Mouse (Mus musculus) Patski (cell line): Measurements from ENCODE around the gene Mgst3. TPM values are rescaled to one million over a fixed set of nuclear protein-coding genes. Genes with fewer than 3 reads are reported as not detected.

Source experiments
- ATAC-seq: fragments of 100-300 bp; one replicate; pipeline ENCODE4 v1.8.0; 2021
- CTCF ChIA-PET: fragments of 350-600 bp; sonication (Branson Sonifier 250); formaldehyde crosslinking; loops from one replicate; lab custom pipeline; 2022; ENCODE audit warnings: inconsistent platforms; lab: Charles Lee
- POLR2A ChIA-PET: fragments of 350-600 bp; sonication (Branson Sonifier 250); formaldehyde crosslinking; loops from one replicate; lab custom pipeline; 2022; ENCODE audit warnings: antibody characterized with exemption, inconsistent platforms; lab: Charles Lee
- DNase-seq: peaks from one replicate; pipeline ENCODE4 v3.0.0-alpha.2; 2011; ENCODE audit warnings: low read depth, low spot score
- H3K27me3 ChIP-seq: fragments of 371-371 bp; one replicate; pipeline ENCODE4 v1.5.1; 2021
- CTCF ChIP-seq: fragments of 100-300 bp; IDR thresholded peaks from one replicate; pipeline ENCODE4 v1.5.1; 2021
- in situ Hi-C: fragments of 300-500 bp; cut with MboI; formaldehyde crosslinking; loops from 3 replicates; pipeline ENCODE4 v1.11.1; 2018; ENCODE audit warnings: low pct_unique_long_range_greater_than_20kb, mixed read lengths
- polyA plus RNA-seq: library from polyadenylated mRNA; unstranded; gene quantifications from one replicate; pipeline ENCODE4 v1.2.3, GENCODE M21; 2021

Gene Mgst3
- polyA plus RNA-seq, 1 experiment from 2014 or later, result 54.7 TPM

- DNase-seq (no peak), ATAC-seq (peak; percentile 78)
- CTCF ChIA-PET, result interaction anchor here (0.8 to 1.9 kb wide), 15 partner anchors 8 to 235 kb away, joined by 3 to 9 read pairs (median 4); partner anchors contain the start of gene Mgst3
- TF ChIP-seq CTCF, result peak; percentile 90
- POLR2A ChIA-PET, result no interaction called here
- peaks cover 28% of the 10 kb centered on the region for H3K27me3 ChIP-seq
- in situ Hi-C loops, result loop anchor here (5.0 to 25.0 kb wide), 3 partner anchors 227 to 497 kb away; no protein-coding TSS in a partner anchor
Measured at GRCm38 (mm10) chr1:167414846-167415245, 21.2 kb upstream of the Mgst3 start.

- POLR2A ChIA-PET, result no interaction called here
- CTCF ChIA-PET, result interaction anchor here (0.8 to 1.1 kb wide), 3 partner anchors 225 to 266 kb away, joined by 3 read pairs; no protein-coding TSS in a partner anchor
- no peak for DNase-seq
- ATAC-seq, result no peak
- in situ Hi-C loops, result loop anchor here (5.0 to 25.0 kb wide), 3 partner anchors 230 to 500 kb away; no protein-coding TSS in a partner anchor
- TF ChIP-seq CTCF, result no peak
- peaks cover 47% of the 10 kb centered on the region for H3K27me3 ChIP-seq
Measured at GRCm38 (mm10) chr1:167411991-167412715, 18.5 kb upstream of the Mgst3 start.

GRCm38 (mm10) chr1:167409601-167410000 lies 16.0 kb upstream of the Mgst3 start:
- ChIA-PET CTCF (no interaction called here), POLR2A (no interaction called here)
- in situ Hi-C loops, result loop anchor here (25.0 kb wide), 2 partner anchors 378 to 503 kb away; no protein-coding TSS in a partner anchor
- no peak for DNase-seq
- peaks cover 70% of the 10 kb centered on the region for H3K27me3 ChIP-seq
- no peak for ATAC-seq
- no peak for TF ChIP-seq CTCF

GRCm38 (mm10) chr1:167405237-167405636 lies 11.6 kb upstream of the Mgst3 start:
- no peak for TF ChIP-seq CTCF
- in situ Hi-C loops, result loop anchor here (25.0 kb wide), 2 partner anchors 382 to 507 kb away; no protein-coding TSS in a partner anchor
- H3K27me3 ChIP-seq, result peaks cover 65% of the 10 kb centered on the region
- ATAC-seq (no peak), DNase-seq (no peak)
- ChIA-PET POLR2A (interaction anchor here (0.6 to 1.2 kb wide), 2 partner anchors 9 to 225 kb away, joined by 3 read pairs; no protein-coding TSS in a partner anchor), CTCF (interaction anchor here (2.1 to 2.6 kb wide), 2 partner anchors 9 to 11 kb away, joined by 9 read pairs; partner anchors contain the start of gene Mgst3)

- H3K27me3 ChIP-seq, result peaks cover 23% of the 10 kb centered on the region
- POLR2A ChIA-PET, result interaction anchor here (0.6 kb wide), 1 partner anchor 17 kb away, joined by 4 read pairs; no protein-coding TSS in a partner anchor
- DNase-seq (no peak), ATAC-seq (peak; percentile 44)
- peak; percentile 28 for TF ChIP-seq CTCF
- CTCF ChIA-PET, result interaction anchor here (0.9 to 2.4 kb wide), 12 partner anchors 7 to 50 kb away, joined by 3 to 40 read pairs (median 5); no protein-coding TSS in a partner anchor
- in situ Hi-C loops, result no loop called here
Measured at GRCm38 (mm10) chr1:167393281-167393680, 360 bp downstream of the Mgst3 start.

GRCm38 (mm10) chr1:167392687-167393086 lies 954 bp downstream of the Mgst3 start:
- no peak for DNase-seq
- ATAC-seq, result peak; percentile 32
- no peak for TF ChIP-seq CTCF
- peaks cover 23% of the 10 kb centered on the region for H3K27me3 ChIP-seq
- CTCF ChIA-PET, result interaction anchor here (1.6 to 2.4 kb wide), 3 partner anchors 19 to 22 kb away, joined by 5 to 8 read pairs (median 7); no protein-coding TSS in a partner anchor
- in situ Hi-C loops, result no loop called here
- POLR2A ChIA-PET, result no interaction called here

- ChIA-PET POLR2A (no interaction called here), CTCF (interaction anchor here (0.8 to 1.7 kb wide), 4 partner anchors 21 to 168 kb away, joined by 3 to 7 read pairs (median 4); no protein-coding TSS in a partner anchor)
- H3K27me3 ChIP-seq, result peaks cover 18% of the 10 kb centered on the region
- ATAC-seq (no peak), DNase-seq (no peak)
- TF ChIP-seq CTCF, result no peak
- in situ Hi-C loops, result no loop called here
Measured at GRCm38 (mm10) chr1:167392031-167392640, 1.5 kb downstream of the Mgst3 start.

- ChIA-PET CTCF (interaction anchor here (0.8 to 1.7 kb wide), 4 partner anchors 20 to 167 kb away, joined by 3 to 7 read pairs (median 4); no protein-coding TSS in a partner anchor), POLR2A (no interaction called here)
- DNase-seq (no peak), ATAC-seq (no peak)
- TF ChIP-seq CTCF, result no peak
- peaks cover 11% of the 10 kb centered on the region for H3K27me3 ChIP-seq
- in situ Hi-C loops, result no loop called here
Measured at GRCm38 (mm10) chr1:167391241-167391640, 2.4 kb downstream of the Mgst3 start.

- TF ChIP-seq CTCF, result no peak
- POLR2A ChIA-PET, result no interaction called here
- CTCF ChIA-PET, result interaction anchor here (0.8 to 1.0 kb wide), 2 partner anchors 23 to 40 kb away, joined by 3 read pairs; no protein-coding TSS in a partner anchor
- ATAC-seq (no peak), DNase-seq (no peak)
- H3K27me3 ChIP-seq, result peaks cover 4% of the 10 kb centered on the region
- in situ Hi-C loops, result no loop called here
Measured at GRCm38 (mm10) chr1:167390381-167390780, 3.3 kb downstream of the Mgst3 start.

- ChIA-PET POLR2A (no interaction called here), CTCF (no interaction called here)
- ATAC-seq, result no peak
- no peak for TF ChIP-seq CTCF
- no peaks in the 10 kb centered on the region for H3K27me3 ChIP-seq
- DNase-seq, result no peak
- in situ Hi-C loops, result no loop called here
Measured at GRCm38 (mm10) chr1:167389584-167389983, 4.1 kb downstream of the Mgst3 start.
